Mouse (Mus musculus) gonadal fat pad, adult 2 months (tissue): ENCODE measurements around the gene Gabrr3. TPM values are rescaled to one million over a fixed set of nuclear protein-coding genes. Genes with fewer than 3 reads are reported as not detected.

Experiments used
- DNase-seq: peaks from one replicate; pipeline ENCODE4 v3.0.0-alpha.2; 2012; ENCODE audit warnings: low read depth
- polyA plus RNA-seq: library from polyadenylated mRNA; depleted of rRNA; stranded (reverse); fragments of >200 nt; gene quantifications from 2 replicates; pipeline ENCODE4 v1.2.3, GENCODE M21; 2012; rRNA removed

Gabrr3 gene
- polyA plus RNA-seq, 1 experiment = not detected

- DNase-seq = no peak
Measured at GRCm38 (mm10) chr16:59469846-59470245, 62.7 kb downstream of the Gabrr3 start.

DNA sequence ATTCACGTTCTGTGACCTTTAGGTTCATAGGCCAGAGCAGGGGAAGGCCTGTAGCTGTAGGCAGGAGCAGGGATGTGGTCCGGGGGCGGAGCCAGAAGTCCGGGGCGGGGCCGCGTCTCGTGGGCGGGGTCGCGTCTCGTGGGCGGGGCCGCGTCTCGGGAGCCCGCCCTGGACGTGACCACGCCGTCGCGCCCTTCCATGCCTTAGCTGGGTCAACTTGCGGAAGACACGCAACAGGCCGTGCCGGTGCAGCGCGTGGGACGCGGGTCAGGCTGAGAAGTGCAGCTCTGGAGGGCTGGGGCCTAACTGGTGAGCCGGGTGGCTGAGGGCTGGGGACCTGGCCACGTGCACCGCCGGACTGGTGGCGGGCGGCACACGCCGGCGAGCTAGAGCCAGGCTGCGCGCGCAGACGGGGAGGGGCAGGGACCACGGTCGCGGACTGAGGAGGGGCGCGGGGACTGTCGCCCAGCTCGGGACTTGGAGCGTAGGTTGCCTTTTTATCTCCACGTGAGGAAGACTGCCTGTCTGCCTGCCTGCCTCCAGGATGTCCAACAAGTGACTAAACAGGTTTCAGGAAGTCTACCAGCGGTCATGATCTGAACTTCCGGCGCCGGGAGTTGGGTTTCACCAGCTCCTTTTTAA lies 64.6 kb downstream of the Gabrr3 start, which contains the start of gene Riox2:
Gene Riox2, plus strand, starts transcription at position 139 of the 642 bp plus-strand sequence.
- no peak for DNase-seq

DNA sequence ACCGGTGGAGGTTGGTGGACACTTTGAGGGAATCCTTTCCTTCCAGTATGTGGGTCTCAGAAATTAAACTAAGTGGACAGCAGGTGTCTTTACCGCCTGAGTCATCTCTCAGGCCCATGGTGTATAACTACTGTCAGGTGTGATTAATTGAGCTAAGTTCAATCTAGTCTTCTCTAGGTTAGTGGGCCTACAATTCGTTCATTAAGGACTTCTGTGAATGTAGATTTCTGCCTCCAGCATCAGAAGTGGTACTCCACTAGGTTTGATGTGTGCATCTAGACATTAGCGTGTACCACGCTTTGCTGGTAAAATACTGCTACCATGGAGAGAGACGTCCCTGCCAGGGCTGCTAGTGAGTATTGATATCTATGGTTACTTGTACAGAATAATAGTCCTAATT lies 65.4 kb downstream of the Gabrr3 start:
- DNase-seq = no peak

- no peak for DNase-seq
Measured at GRCm38 (mm10) chr16:59474788-59475187, 67.7 kb downstream of the Gabrr3 start.

GRCm38 (mm10) chr16:59477955-59478354 lies 70.8 kb downstream of the Gabrr3 start:
- DNase-seq = no peak

DNA sequence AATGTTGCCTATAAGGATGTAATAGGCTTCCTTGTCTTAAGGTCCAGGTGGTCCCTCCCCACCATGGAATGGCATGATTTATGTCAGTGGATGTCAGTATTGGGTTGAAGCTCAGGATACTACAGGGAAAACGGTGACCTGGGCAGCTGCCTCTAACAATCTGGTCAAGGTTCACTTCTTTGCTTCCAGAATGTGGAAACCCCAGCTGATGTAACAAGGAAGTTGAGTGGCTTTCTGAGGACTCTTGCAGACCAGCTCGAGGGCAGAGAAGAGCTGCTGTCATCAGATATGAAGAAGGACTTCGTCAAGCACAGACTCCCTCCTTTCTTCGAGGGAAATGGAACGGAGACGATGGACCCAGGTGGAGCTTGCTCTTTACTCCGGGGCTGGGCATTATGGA lies 80.1 kb downstream of the Gabrr3 start:
- no peak for DNase-seq

DNA sequence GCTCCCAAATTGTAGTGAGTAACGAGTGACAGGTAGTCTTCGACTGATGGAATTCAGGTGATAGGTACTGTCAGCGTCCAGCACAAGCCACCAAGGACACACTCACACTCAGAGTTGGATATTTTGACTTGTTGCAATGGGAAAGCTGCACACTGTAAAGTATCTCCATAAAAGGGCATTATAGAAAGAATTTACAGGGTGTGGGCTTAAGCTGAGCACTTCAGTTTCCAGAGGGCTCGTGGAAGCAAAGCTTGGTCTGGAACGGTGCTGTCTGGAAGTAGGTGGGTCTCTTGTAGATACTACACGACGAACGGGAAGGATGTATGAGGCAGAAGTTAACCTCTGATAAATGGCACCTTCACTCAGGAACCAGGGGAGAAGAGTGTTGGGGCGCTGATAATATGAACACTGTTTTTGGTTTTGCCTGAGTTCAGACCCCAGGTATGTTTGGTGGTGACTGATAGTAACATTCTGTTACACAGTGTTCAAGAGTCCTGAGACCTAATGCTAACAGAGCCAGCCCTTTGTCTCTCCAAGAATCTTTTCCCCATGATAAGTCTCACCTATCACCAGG lies 80.9 kb downstream of the Gabrr3 start:
- no peak for DNase-seq

GRCm38 (mm10) chr16:59493199-59493598 lies 86.1 kb downstream of the Gabrr3 start:
- no peak for DNase-seq

GRCm38 (mm10) chr16:59497947-59498346 lies 90.8 kb downstream of the Gabrr3 start:
- no peak for DNase-seq

DNA sequence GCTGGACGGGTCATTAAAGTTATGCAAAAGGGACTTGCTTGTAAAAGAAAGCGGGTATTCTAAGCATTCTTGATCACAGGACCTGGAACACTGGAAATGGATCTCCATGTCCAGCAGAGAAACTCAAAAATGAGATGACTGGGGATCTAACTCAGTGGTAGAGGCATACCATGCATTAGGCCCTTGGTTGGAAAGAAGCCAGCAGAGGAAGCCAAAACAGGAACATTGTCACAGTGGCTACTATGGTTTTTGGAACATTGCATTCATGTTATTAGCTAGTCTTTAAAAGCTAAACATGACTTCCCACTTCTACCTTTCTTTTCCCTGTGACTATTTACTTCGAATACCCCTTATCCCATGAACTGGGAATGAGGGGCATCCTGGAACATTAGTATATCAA lies 92.0 kb downstream of the Gabrr3 start:
- no peak for DNase-seq

DNA sequence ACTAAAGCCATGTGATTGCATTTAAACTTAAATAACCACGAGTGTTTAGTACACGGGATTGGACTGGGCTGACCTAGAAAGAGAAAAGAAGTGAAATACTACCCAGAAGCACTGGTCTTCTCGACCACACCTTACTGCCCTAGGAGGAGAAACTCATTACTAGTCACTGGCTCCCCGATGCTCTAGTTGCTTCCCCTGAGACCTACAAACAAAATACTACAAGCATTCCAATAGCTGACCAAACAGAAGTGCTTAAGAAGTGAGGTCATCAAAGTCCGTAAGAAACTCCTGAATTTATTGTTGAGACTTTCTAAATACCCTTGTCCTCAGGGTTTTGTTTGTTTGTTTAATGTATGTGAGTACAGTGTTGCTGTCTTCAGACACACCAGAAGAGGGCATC lies 102.7 kb downstream of the Gabrr3 start:
- DNase-seq = no peak

Other genes starting within 250 kb of the Gabrr3 start
- gene Olfr196, start 236.9 kb upstream of the Gabrr3 start, polyA plus RNA-seq = not detected in 2 replicates
- not detected in 2 replicates for gene Olfr198, start 203.8 kb upstream of the Gabrr3 start, polyA plus RNA-seq
- gene Olfr199, start 187.6 kb upstream of the Gabrr3 start, polyA plus RNA-seq = not detected in 2 replicates
- not detected in 2 replicates for gene Olfr201, start 134.7 kb upstream of the Gabrr3 start, polyA plus RNA-seq
- gene Olfr202, start 120.5 kb upstream of the Gabrr3 start, polyA plus RNA-seq = not detected in 2 replicates
- not detected in 2 replicates for gene Olfr203, start 108.5 kb upstream of the Gabrr3 start, polyA plus RNA-seq
- not detected in 2 replicates for gene Olfr204, start 89.1 kb upstream of the Gabrr3 start, polyA plus RNA-seq
- gene Olfr205, start 76.2 kb upstream of the Gabrr3 start, polyA plus RNA-seq = not detected in 2 replicates
- not detected in 2 replicates for gene Olfr206, start 58.1 kb upstream of the Gabrr3 start, polyA plus RNA-seq
- not detected in 2 replicates for gene Olfr209, start 43.3 kb upstream of the Gabrr3 start, polyA plus RNA-seq
- gene Riox2, start 64.4 kb downstream of the Gabrr3 start, polyA plus RNA-seq = 6.1 and 7.7 TPM in 2 replicates
- gene Crybg3, start 193.6 kb downstream of the Gabrr3 start, polyA plus RNA-seq = 6.9 and 7.2 TPM in 2 replicates
- 5.8 and 7.9 TPM in 2 replicates for gene Arl6, start 232.1 kb downstream of the Gabrr3 start, polyA plus RNA-seq